Mouse (Mus musculus) ES-Bruce4 (cell line): ENCODE measurements around the gene Meis2. TPM values are rescaled to one million over a fixed set of nuclear protein-coding genes. Genes with fewer than 3 reads are reported as not detected.

Experiments used
- H3K27ac ChIP-seq: 2 replicates; pipeline ENCODE4 v1.5.1; 2012; ENCODE audit warnings: low read length, inconsistent platforms; ENCODE audit not compliant: insufficient read depth
- H3K27me3 ChIP-seq: 2 replicates; pipeline ENCODE4 v1.6.1; 2012; ENCODE audit warnings: mild to moderate bottlenecking, low read length, inconsistent platforms; ENCODE audit not compliant: control insufficient read depth, poor library complexity, insufficient read depth, severe bottlenecking
- H3K36me3 ChIP-seq: 2 replicates; pipeline ENCODE4 v1.6.1; 2012; ENCODE audit warnings: inconsistent platforms, mild to moderate bottlenecking, low read length, moderate library complexity; ENCODE audit not compliant: control insufficient read depth, poor library complexity, insufficient read depth, severe bottlenecking
- H3K4me1 ChIP-seq: one replicate; pipeline ENCODE4 v1.8.1; 2011; ENCODE audit warnings: low read length; ENCODE audit not compliant: control insufficient read depth, insufficient read depth
- H3K4me3 ChIP-seq: 2 replicates; pipeline ENCODE4 v1.5.1; 2011; ENCODE audit warnings: low read depth, mild to moderate bottlenecking, low read length
- H3K9ac ChIP-seq: 2 replicates; pipeline ENCODE4 v1.6.1; 2012; ENCODE audit warnings: low read depth, mild to moderate bottlenecking, inconsistent platforms; ENCODE audit not compliant: poor library complexity, severe bottlenecking
- H3K9me3 ChIP-seq: replicated peaks from 2 replicates; pipeline ENCODE4 v1.6.1; 2012; ENCODE audit warnings: mild to moderate bottlenecking, low read length, inconsistent platforms; ENCODE audit not compliant: control insufficient read depth, poor library complexity, insufficient read depth, severe bottlenecking
- CTCF ChIP-seq: IDR thresholded peaks from one replicate; pipeline ENCODE4 v1.8.1; 2011; ENCODE audit warnings: low read depth, low read length
- EP300 ChIP-seq: IDR thresholded peaks from 2 replicates; pipeline ENCODE4 v1.6.1; 2011; ENCODE audit warnings: low read depth, low read length; ENCODE audit not compliant: insufficient read depth
- POLR2A ChIP-seq: IDR thresholded peaks from one replicate; pipeline ENCODE4 v1.8.1; 2011; ENCODE audit warnings: low read length; ENCODE audit not compliant: insufficient read depth
- polyA plus RNA-seq: library from polyadenylated mRNA; stranded (reverse); fragments of >200 nt; gene quantifications from 2 replicates; pipeline ENCODE4 v1.2.4, GENCODE M21; 2011; ENCODE audit warnings: low read depth; ENCODE audit not compliant: missing spikeins, insufficient read depth, insufficient read length

Gene Meis2
- polyA plus RNA-seq, 1 experiment, result 1.5 TPM

DNA sequence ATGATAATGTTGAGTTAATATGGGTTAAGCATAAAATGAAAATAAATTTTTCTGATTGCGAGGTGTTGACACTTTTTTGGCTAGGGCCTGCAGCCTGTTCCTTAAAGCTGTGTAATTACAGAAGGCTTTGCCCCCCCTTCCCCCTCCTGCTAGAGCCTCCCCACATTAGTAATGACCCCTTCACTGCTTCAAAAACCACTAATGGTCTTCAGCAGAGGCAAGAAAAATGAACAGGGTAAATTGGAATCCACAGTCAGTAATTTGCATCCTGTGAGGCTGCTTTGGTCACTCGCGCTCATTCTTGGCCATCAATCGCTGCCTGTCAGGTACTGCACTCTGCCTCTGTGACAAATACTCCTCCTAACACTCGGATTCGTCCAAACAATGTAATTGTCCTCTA is 142.4 kb downstream of the Meis2 start:
- H3K27ac ChIP-seq, result no peak overlapping the region
- H3K4me3 ChIP-seq, result no peak overlapping the region
- H3K9ac ChIP-seq, result no peak overlapping the region
- TF ChIP-seq POLR2A (no peak), CTCF (no peak), EP300 (no peak)
- H3K36me3 ChIP-seq, result no peaks in the 10 kb centered on the region
- no peaks in the 10 kb centered on the region for H3K27me3 ChIP-seq
- no peaks in the 10 kb centered on the region for H3K9me3 ChIP-seq
- no peaks in the 10 kb centered on the region for H3K4me1 ChIP-seq

DNA sequence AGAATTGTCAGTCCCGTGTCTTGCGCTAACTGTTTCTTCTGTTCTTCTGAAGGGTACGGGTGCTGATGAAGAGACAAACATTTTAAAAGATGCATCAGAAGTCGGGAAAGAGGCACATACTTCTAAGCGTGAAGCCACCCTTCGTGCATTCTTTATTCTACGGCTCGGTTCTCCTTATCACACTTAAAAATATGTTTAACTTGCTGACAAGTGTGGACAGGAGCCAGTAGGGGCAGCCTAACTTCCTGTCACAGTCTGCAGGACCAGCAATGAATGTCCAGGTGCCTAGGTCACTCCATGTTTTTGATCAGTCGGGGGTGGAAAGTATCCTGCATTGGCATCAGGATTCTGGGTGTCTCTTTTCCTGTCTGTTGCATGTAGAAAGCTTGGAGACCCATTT is 144.0 kb downstream of the Meis2 start:
- TF ChIP-seq EP300, result no peak
- no peak for TF ChIP-seq POLR2A
- H3K4me1 ChIP-seq, result no peaks in the 10 kb centered on the region
- H3K4me3 ChIP-seq, result no peak overlapping the region
- no peak overlapping the region for H3K27ac ChIP-seq
- no peak overlapping the region for H3K9ac ChIP-seq
- no peaks in the 10 kb centered on the region for H3K36me3 ChIP-seq
- no peaks in the 10 kb centered on the region for H3K9me3 ChIP-seq
- no peaks in the 10 kb centered on the region for H3K27me3 ChIP-seq

DNA sequence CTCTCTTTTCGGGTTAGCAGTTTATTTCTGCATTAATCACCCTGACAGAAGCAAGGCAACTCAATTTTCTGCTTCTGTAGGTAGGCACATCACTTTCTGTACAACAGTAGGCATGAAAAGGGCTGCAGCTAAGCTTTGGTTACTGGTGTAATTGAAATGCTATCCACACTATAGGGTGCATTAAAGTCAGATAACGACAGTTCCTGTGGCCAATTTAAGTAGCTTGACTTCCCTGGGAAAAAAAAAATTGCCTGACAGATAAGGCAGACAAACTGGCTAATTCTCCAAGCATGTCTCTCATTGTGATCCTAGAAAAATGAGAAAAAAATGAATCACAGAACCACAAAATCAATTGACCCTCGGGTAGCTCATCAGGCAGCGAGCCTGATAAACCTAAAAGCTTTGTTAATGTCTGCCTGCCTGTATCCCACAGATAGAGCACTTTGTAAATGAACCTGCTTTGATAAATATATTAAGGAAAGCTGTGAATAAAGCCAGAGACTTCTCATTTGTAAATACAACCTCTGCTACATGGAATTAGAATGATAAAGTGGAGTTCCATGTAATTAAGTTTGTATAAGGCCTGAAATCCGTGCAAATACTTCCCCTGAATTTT is 145.2 kb downstream of the Meis2 start:
- H3K27me3 ChIP-seq, result no peaks in the 10 kb centered on the region
- H3K9me3 ChIP-seq, result no peaks in the 10 kb centered on the region
- no peak overlapping the region for H3K9ac ChIP-seq
- TF ChIP-seq EP300 (no peak), POLR2A (no peak), CTCF (no peak)
- H3K36me3 ChIP-seq, result no peaks in the 10 kb centered on the region
- H3K4me3 ChIP-seq, result no peak overlapping the region
- H3K27ac ChIP-seq, result no peak overlapping the region
- H3K4me1 ChIP-seq, result no peaks in the 10 kb centered on the region

DNA sequence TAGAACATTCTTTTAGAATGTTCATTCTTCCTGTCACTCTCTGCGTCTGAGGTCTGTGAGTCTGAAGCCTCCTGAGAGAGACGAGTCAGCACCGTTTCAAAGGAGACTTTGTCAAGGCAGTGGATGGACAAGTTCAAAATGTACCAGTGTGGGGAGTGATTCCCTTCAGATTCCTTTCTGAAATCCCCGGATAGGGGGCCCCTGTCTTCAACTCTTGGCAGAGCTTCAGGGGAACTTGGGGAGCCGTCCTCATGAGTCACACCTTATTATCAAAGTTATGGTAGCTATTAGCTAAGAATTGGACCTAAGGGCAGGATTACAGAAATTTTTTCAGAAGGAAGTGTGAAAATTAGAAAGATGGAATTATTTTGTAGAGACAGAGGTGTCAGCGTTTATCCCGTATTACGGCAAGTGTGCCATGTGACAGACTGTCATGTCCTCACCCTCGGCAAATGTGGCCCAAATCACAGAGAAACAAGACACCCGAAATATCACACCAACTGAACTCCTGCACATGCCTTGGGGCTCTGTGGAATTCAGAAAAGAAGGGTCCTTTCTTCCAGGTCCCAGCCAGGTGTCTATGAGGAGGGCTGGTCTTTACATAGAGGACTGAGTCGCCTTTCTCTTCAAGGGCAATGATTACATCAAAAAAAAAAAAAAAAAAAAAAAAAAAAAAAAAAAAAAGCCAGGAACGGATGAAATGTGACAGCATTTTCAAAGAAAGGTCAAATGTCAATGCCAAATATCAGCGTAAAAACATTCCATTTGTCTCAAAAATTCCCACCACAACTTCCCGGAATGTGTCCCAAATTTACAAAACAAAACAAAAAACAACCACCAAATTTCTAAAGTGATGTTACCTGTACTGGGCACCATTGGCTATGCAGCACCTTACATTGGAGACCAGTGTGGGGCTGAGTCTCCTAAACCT is 146.2 kb downstream of the Meis2 start:
- no peak overlapping the region for H3K4me3 ChIP-seq
- H3K27me3 ChIP-seq, result no peaks in the 10 kb centered on the region
- H3K27ac ChIP-seq, result no peak overlapping the region
- TF ChIP-seq EP300 (no peak), CTCF (no peak), POLR2A (no peak)
- no peaks in the 10 kb centered on the region for H3K9me3 ChIP-seq
- H3K9ac ChIP-seq, result no peak overlapping the region
- no peaks in the 10 kb centered on the region for H3K36me3 ChIP-seq
- H3K4me1 ChIP-seq, result no peaks in the 10 kb centered on the region

DNA sequence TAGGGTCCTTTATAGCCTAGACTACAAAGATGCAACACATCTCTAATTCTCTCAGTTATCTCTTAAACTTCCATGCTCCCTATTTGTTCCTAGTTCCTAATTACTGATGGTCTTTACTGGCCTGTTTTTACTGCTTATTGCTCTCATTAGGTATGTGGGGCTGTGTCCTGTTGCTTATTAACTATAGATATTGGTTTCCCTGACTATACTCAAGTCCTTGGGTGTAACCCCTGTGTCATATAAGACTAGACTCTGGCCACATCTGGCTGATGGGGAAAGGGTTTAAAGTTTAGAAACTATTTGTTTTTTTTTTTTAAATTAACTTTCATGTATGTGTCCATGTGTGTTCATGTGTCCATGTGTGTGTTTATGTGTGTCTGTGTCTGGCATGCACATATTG is 147.1 kb downstream of the Meis2 start:
- H3K27ac ChIP-seq, result no peak overlapping the region
- no peaks in the 10 kb centered on the region for H3K9me3 ChIP-seq
- H3K27me3 ChIP-seq, result no peaks in the 10 kb centered on the region
- no peak overlapping the region for H3K9ac ChIP-seq
- no peaks in the 10 kb centered on the region for H3K4me1 ChIP-seq
- no peak for TF ChIP-seq EP300
- H3K4me3 ChIP-seq, result no peak overlapping the region
- no peaks in the 10 kb centered on the region for H3K36me3 ChIP-seq

DNA sequence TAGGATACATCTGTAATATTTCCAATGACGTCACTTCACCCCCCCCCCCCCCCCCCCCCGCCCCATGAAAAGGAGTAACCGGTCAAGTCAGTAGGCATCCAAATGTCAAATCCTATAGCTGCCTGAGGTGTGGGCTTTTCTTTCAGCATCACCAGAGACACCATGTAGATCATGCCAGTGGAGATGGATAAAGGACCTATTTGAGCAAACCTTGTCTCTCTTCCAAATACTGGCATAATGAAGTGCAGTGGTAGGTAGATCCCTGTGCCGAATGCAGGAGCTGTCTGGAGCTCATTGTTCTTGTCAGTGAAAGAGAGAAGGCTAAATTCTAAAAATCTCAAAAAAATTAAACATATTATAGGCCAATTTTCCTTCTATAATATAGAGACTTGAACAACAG is 151.1 kb downstream of the Meis2 start:
- H3K4me1 ChIP-seq, result no peaks in the 10 kb centered on the region
- no peak for TF ChIP-seq CTCF
- TF ChIP-seq POLR2A, result no peak
- TF ChIP-seq EP300, result no peak
- H3K27me3 ChIP-seq, result no peaks in the 10 kb centered on the region
- no peak overlapping the region for H3K4me3 ChIP-seq
- H3K9ac ChIP-seq, result no peak overlapping the region
- H3K27ac ChIP-seq, result no peak overlapping the region
- H3K9me3 ChIP-seq, result no peaks in the 10 kb centered on the region
- H3K36me3 ChIP-seq, result no peaks in the 10 kb centered on the region
